Mouse (Mus musculus) embryonic facial prominence, embryonic 10.5 days (tissue): ENCODE results near the gene Map3k7. TPM values are rescaled to one million over a fixed set of nuclear protein-coding genes. Genes with fewer than 3 reads are reported as not detected.

ENCODE experiments used
- DNase-seq: peaks from one replicate; pipeline ENCODE4 v3.0.0-alpha.2; 2017; ENCODE audit warnings: low spot score
- H3K27ac ChIP-seq: fragments of 300-500 bp; sonication (generic); replicated peaks from 2 replicates; pipeline ENCODE4 v1.5.1; 2016; ENCODE audit warnings: mild to moderate bottlenecking
- H3K27me3 ChIP-seq: fragments of 300-500 bp; sonication (generic); replicated peaks from 2 replicates; pipeline ENCODE4 v1.6.1; 2016; ENCODE audit warnings: low read depth, mild to moderate bottlenecking; ENCODE audit not compliant: poor library complexity, severe bottlenecking
- H3K36me3 ChIP-seq: fragments of 300-500 bp; sonication (generic); replicated peaks from 2 replicates; pipeline ENCODE4 v1.6.1; 2016; ENCODE audit warnings: mild to moderate bottlenecking, moderate library complexity
- H3K4me1 ChIP-seq: fragments of 300-500 bp; sonication (generic); 2 replicates; pipeline ENCODE4 v1.6.1; 2016
- H3K4me3 ChIP-seq: fragments of 300-500 bp; sonication (generic); 2 replicates; pipeline ENCODE4 v1.5.1; 2016; ENCODE audit warnings: mild to moderate bottlenecking, moderate library complexity
- H3K9me3 ChIP-seq: fragments of 300-500 bp; sonication (generic); 2 replicates; pipeline ENCODE4 v1.6.1; 2016; ENCODE audit warnings: mild to moderate bottlenecking
- WGBS: fragments of 180-500 bp; shearing (Covaris S2); methylation state at CpG from one replicate; pipeline ENCODE4 v1.1.7; 2016; 5-methylcytosine and 5-hydroxymethylcytosine counted together
- polyA plus RNA-seq: library from polyadenylated mRNA; unstranded; fragments of >200 nt; fragmentation: Nextera tagmentation; extraction: Ambion mirVana; gene quantifications from 2 replicates; pipeline ENCODE4 v1.2.1, GENCODE M21; 2016

Gene Map3k7
- polyA plus RNA-seq, 1 experiment from 2014 or later: 44.3 TPM

DNA sequence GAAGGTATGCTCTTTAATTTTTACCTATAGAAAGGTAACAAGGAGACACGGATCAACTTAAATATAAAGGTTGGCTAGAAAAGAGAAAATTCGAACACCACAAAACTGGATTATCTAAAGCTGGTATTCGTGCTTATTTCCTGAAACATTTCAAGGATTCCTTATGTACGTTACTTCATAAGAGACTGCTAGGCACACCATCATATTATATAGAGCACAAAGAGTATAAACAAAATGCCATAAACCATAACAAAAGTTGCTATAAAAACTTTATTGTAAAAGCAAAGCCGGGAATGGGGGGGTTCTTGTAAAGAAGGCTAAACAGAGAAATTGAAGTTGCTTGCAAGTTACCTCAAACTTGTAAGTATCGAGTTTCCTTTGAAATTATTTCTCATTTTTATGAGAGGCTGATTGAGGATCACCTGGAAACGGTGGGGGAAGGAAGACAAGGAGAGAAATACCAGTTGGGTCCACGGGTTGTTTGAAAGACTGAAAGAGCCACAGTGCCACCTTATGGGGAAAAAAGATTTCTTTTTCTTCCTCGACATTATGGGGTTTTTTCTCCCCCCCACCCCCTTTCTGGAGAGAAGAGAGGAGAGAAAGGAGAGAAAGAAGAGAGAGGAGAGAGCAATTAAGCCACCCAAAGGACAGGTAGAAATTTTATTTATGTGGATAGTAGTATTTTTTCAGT is 25.3 kb upstream of the Map3k7 start:
- H3K36me3 ChIP-seq: no peaks in the 10 kb centered on the region
- H3K27ac ChIP-seq: no peak overlapping the region
- peaks cover 26% of the 10 kb centered on the region for H3K4me1 ChIP-seq
- H3K4me3 ChIP-seq: no peak overlapping the region
- WGBS: 32% methylated on average over 9 of the region's 9 CpGs
- peaks cover 9% of the 10 kb centered on the region for H3K27me3 ChIP-seq
- DNase-seq: peak; percentile 56
- H3K9me3 ChIP-seq: no peaks in the 10 kb centered on the region

DNA sequence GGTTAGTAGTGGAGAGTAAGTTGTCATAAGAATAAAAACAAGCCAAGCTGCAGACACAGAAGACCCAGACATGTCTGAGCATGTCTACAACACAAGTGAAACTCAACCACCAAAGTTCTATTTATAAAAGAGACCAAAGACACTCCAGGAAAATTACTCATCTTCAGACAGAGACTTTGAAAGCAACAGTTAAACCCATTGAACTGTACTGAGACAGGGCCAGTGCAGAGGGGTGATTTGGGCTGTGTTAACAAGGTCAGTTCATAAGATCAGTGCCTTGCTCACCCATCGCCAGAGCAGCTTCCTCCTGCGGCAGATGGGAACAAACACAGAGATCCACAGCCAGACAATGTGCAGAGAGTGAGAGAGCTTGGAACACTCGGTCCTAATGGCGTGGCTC is 22.3 kb upstream of the Map3k7 start:
- Histone ChIP-seq H3K9me3 (no peaks in the 10 kb centered on the region), H3K4me1 (peaks cover 21% of the 10 kb centered on the region), H3K4me3 (no peak overlapping the region), H3K27ac (no peak overlapping the region), H3K27me3 (peaks cover 6% of the 10 kb centered on the region; the same call in 1 of the 2 replicates), H3K36me3 (no peaks in the 10 kb centered on the region)
- WGBS: 67% methylated on average over 4 of the region's 4 CpGs
- DNase-seq: no peak

DNA sequence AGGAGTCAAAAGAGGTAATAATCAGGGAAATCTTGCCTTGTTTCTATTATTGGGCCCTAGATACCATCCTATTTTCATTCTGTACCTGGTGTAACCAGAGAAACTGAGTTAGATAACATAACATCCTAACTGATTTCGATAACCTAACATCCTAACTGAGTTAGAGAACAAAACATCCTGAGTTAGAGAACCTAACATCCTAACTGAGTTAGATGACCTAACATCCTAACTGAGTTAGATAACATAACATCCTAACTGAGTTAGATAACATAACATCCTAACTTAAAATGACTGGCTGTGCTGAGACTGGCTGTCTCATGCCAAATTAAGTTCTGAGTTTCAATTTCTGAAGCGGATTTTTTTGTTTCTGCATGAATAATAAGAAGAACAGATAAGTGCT is 20.9 kb upstream of the Map3k7 start:
- peaks cover 6% of the 10 kb centered on the region; the same call in 1 of the 2 replicates for H3K27me3 ChIP-seq

DNA sequence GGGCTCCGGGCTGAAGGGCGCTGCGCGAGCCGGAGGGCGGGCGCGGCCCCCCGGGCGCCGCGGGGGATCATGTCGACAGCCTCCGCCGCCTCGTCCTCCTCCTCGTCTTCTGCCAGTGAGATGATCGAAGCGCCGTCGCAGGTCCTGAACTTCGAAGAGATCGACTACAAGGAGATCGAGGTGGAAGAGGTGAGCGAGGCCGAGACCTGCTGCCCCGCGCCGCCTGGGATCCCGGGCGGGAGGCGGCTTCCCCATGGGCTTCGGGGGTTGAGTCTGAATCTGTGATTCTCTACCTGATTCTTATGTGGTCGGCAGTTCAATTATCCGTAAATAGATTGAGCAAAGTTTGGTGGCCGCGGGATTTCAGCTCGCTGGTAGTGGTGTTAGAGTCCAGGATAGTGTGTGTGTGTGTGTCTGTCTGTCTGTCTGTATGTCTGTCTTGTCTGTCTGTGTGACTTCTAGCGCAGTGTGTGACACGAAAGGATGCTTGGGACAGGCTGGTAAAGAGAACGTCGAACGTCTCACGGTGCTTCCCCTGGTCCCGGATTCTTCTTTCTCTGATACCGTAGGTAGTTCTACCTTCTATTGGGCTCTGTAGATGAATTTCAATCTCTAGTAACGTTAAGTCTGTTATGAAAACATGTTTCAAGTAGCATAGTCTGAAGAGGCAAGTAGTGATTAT is 438 bp downstream of the Map3k7 start:
- WGBS: under 1% methylated on average over 47 of the region's 47 CpGs
- Histone ChIP-seq H3K36me3 (no peaks in the 10 kb centered on the region), H3K27ac (peak overlapping the region; percentile 98), H3K27me3 (no peaks in the 10 kb centered on the region), H3K4me3 (peak overlapping the region; percentile 88), H3K4me1 (peaks cover 23% of the 10 kb centered on the region), H3K9me3 (no peaks in the 10 kb centered on the region)
- no peak for DNase-seq

More for the DNA sequence above, 20.9 kb upstream of the Map3k7 start:
- Histone ChIP-seq H3K9me3 (no peaks in the 10 kb centered on the region), H3K27ac (no peak overlapping the region), H3K4me3 (no peak overlapping the region), H3K36me3 (no peaks in the 10 kb centered on the region), H3K4me1 (peaks cover 6% of the 10 kb centered on the region)
- WGBS: 83% methylated on average over 2 of the region's 2 CpGs
- DNase-seq: no peak

DNA sequence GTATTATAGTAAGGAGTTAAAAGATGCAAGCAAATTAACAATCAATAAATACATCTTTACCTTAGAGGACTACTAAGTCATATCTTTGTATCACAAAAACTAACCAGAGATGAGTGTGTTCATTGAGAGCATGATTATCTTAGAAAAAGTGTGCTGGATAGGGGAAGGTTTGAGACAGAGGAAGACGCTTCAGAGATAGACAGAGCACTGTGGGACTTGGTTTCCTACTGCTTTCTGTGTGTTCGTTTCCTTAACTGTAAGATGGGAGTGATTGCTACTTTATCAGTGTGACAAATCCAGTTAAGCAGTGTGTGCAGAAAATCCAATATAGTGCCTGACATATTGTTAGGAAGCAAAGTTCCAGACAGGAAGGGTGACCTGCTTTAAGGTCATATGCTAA is 1.3 kb downstream of the Map3k7 start:
- no peaks in the 10 kb centered on the region for H3K9me3 ChIP-seq
- WGBS: 57% methylated on average over 2 of the region's 2 CpGs
- no peak overlapping the region for H3K27ac ChIP-seq
- peaks cover 23% of the 10 kb centered on the region for H3K4me1 ChIP-seq
- no peak for DNase-seq
- H3K36me3 ChIP-seq: no peaks in the 10 kb centered on the region
- no peaks in the 10 kb centered on the region for H3K27me3 ChIP-seq
- H3K4me3 ChIP-seq: peak overlapping the region; percentile 88

DNA sequence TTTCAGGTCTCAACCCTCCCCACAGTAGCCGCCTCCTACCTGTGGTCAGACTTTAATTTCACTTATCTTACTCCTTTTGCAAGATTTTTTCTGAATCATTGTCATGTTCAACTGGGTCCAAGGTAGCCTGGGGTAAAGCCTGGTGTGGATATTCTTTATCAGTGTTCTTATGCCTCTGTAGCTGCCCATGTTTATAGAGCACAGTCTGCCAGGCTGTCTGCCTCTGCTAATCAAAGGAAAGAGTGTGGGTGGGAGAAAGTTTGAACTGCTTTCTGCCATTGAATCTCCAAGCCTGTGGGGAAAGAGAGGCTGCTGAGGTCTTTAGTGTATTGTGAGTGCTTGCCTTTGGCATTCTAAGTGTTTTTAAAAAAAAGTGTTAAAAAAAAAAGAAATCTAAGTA is 7.5 kb downstream of the Map3k7 start:
- Histone ChIP-seq H3K36me3 (peaks cover 5% of the 10 kb centered on the region), H3K27ac (no peak overlapping the region), H3K9me3 (no peaks in the 10 kb centered on the region), H3K27me3 (no peaks in the 10 kb centered on the region), H3K4me1 (peaks cover 3% of the 10 kb centered on the region; the same call in 1 of the 2 replicates), H3K4me3 (no peak overlapping the region)
- DNase-seq: no peak
- 91% methylated on average over 1 of the region's 1 CpGs for WGBS

DNA sequence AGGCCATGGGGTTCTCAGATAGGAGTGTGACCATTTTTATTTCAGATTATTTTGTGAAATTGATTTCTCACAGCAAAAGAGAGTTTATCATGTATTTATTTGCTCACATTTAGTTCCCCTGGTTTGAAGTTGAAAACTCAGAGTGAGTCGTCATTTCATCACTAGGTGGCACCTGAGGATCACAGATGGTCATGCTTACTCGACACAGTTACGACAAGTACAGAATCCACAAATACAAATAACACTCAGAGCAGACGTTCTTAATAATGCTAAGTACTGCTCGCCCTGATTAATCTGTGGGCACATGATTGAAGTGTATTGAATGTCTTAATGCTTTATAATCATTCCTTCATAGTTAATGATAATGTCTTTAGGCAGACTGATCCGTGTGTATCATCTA is 8.3 kb downstream of the Map3k7 start:
- 70% methylated on average over 6 of the region's 6 CpGs for WGBS
- H3K27me3 ChIP-seq: no peaks in the 10 kb centered on the region
- peaks cover 12% of the 10 kb centered on the region for H3K36me3 ChIP-seq
- H3K4me1 ChIP-seq: peaks cover 4% of the 10 kb centered on the region; the same call in 1 of the 2 replicates
- no peak for DNase-seq
- no peaks in the 10 kb centered on the region for H3K9me3 ChIP-seq
- H3K27ac ChIP-seq: no peak overlapping the region
- no peak overlapping the region for H3K4me3 ChIP-seq

DNA sequence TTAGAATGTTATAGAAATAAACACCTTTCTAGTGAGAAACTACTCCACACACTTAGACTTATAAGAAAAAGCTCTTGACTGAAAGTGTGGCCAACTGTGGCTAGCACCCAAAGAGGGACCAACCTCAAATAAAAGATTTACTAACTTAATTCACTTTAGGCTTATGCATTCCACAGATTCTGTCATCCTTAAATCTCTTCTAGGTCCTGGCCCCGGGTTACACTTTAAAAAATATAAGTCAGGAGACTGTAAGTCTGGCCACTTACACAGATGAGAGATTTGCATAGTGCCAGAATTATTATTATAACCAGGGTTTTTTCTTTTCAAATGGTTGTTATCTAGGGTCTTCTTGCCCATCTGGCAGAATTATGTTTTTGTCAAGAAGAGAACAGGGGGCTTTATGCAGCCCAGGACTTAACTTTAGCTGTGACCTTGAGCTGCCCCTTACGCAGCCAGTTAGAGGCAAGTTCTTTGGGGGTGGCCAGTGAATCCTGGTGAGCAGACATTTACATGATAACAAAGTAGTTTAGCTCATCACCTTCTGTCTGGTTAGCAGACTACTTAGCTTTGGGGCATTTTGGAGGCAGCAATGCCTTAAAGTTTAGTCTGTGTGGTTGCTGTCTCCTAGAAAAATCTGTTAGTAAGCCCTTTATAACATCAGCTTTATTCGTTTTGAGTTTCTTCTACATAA is 11.5 kb downstream of the Map3k7 start:
- Histone ChIP-seq H3K4me1 (peaks cover 4% of the 10 kb centered on the region; the same call in 1 of the 2 replicates), H3K4me3 (no peak overlapping the region), H3K9me3 (no peaks in the 10 kb centered on the region), H3K36me3 (peaks cover 42% of the 10 kb centered on the region), H3K27me3 (no peaks in the 10 kb centered on the region), H3K27ac (no peak overlapping the region)
- DNase-seq: no peak
- WGBS: 78% methylated on average over 3 of the region's 3 CpGs

DNA sequence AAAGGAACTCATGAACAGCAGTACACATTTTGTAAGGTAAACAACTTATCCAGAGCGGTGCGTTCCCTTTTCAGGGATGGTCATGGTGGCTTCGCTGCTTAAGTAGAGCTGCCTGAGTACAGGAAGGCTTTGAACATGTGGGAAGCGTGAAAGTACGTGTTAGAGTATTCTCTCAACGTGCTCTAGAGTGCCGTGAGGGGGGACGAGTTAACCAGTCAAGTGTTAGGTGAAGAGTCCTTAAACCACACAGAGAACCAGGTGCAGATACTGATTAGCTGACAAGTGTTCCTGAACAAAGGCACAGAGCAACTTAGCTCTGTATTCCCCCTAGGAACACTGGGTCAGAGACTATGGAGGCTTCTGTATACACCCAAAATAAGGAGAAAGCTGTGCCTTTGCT is 18.0 kb downstream of the Map3k7 start:
- no peaks in the 10 kb centered on the region for H3K27me3 ChIP-seq
- H3K9me3 ChIP-seq: no peaks in the 10 kb centered on the region
- no peak for DNase-seq
- WGBS: 96% methylated on average over 8 of the region's 8 CpGs
- H3K4me1 ChIP-seq: no peaks in the 10 kb centered on the region
- H3K36me3 ChIP-seq: peaks cover 83% of the 10 kb centered on the region
- H3K4me3 ChIP-seq: no peak overlapping the region
- no peak overlapping the region for H3K27ac ChIP-seq

DNA sequence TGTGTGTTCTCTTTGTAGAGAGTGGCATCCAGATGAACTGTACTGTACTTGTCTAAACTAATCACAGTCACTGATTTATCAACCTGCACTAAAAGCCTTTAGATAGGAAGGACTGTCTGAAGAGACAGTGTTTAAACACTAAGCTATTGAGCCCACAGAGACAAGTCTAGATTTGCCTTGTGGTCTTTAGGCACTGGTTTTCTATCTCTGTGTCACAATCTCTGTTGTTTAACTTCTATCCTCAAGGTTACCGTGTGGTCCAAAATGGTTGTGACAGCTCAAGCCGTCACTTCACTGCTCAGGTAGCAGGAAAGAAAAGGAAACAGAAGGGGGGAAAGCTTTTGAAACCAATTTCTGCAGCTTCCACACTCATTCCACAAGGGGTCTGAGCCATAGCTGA is 29.5 kb downstream of the Map3k7 start:
- Histone ChIP-seq H3K4me1 (no peaks in the 10 kb centered on the region), H3K27ac (no peak overlapping the region), H3K9me3 (no peaks in the 10 kb centered on the region), H3K36me3 (peaks cover 82% of the 10 kb centered on the region), H3K4me3 (no peak overlapping the region), H3K27me3 (no peaks in the 10 kb centered on the region)
- no peak for DNase-seq
- WGBS: 94% methylated on average over 2 of the region's 2 CpGs

DNA sequence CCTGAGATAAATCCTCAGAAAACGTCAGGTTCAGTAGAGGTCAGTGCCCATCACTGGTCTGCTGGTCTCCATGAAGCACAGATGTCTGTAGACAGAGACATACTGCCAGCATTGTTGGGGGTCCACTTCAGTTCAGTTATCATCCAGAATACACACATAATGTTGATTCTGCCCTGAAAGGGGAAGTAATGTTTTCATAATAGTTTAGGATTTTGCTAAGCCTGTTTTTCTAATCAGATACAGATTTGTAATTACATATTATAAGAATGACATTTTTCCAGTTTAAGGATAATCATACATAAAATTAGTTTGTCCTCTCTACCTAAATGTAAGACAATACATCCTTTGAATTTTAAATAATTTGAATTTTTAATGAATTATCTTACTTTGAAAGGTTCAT is 30.0 kb downstream of the Map3k7 start:
- Histone ChIP-seq H3K9me3 (no peaks in the 10 kb centered on the region), H3K36me3 (peaks cover 79% of the 10 kb centered on the region), H3K27ac (no peak overlapping the region), H3K4me1 (no peaks in the 10 kb centered on the region), H3K27me3 (no peaks in the 10 kb centered on the region), H3K4me3 (no peak overlapping the region)
- DNase-seq: no peak
- 66% methylated on average over 1 of the region's 1 CpGs for WGBS

DNA sequence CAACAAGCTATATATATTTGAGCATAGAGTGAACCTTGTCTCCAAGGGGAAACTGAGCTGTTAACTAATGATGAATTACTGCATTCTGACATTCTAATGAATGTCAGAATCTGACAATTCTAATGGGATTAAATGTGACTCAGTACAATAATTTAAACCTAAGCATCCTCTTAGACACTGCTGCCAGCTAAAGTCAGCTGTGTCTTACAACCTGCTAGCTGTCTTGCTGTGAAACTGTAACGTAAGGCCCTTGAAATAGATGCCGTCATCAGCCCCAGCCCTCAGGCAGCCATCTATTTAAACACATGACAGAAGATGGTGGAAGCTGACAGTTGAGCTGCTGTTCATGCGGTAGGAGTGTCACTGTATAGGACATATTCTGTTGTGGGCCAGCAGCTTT is 37.6 kb downstream of the Map3k7 start:
- peaks cover 69% of the 10 kb centered on the region for H3K36me3 ChIP-seq
- H3K4me1 ChIP-seq: no peaks in the 10 kb centered on the region
- 88% methylated on average over 3 of the region's 3 CpGs for WGBS

More for the DNA sequence above, 37.6 kb downstream of the Map3k7 start:
- no peak for DNase-seq
- Histone ChIP-seq H3K9me3 (no peaks in the 10 kb centered on the region), H3K4me3 (no peak overlapping the region), H3K27ac (no peak overlapping the region), H3K27me3 (no peaks in the 10 kb centered on the region)
